Mouse (Mus musculus) gastrocnemius, postnatal 4 days (tissue): ENCODE results near the gene Snrnp70. TPM values are rescaled to one million over a fixed set of nuclear protein-coding genes. Genes with fewer than 3 reads are reported as not detected.
A peak's percentile ranks its signal among the peaks of the same experiment; 100 is the strongest.

ENCODE experiments used
- DNase-seq, 2 experiments: peaks; one replicate each; pipeline ENCODE4 v3.0.0; 2021 to 2022; ENCODE audit warnings: low spot score in 2 of 2, mixed read lengths in 2 of 2
- long read RNA-seq, 2 experiments: library from polyadenylated mRNA; stranded (forward); transcript quantifications; one replicate each; pipeline ENCODE4 v2.0.0; 2021
- total RNA-seq, 2 experiments: library from RNA; stranded (reverse); gene quantifications; 2 replicates each; pipeline ENCODE4 v1.2.3; 2021

The Snrnp70 gene
- 100 to 1,000 TPM; 215 to 251 TPM for total RNA-seq
- long read RNA-seq, experiment 1, full-length matches to known transcripts: 16 of 49 reads
- long read RNA-seq, experiment 1, partial matches to known transcripts: 4 of 49 reads
- long read RNA-seq, experiment 1, other reads (novel, unspliced or antisense): 29 of 49 reads
- long read RNA-seq, experiment 2, full-length matches to known transcripts: 29 of 52 reads
- long read RNA-seq, experiment 2, partial matches to known transcripts: 4 of 52 reads
- long read RNA-seq, experiment 2, other reads (novel, unspliced or antisense): 19 of 52 reads

DNA sequence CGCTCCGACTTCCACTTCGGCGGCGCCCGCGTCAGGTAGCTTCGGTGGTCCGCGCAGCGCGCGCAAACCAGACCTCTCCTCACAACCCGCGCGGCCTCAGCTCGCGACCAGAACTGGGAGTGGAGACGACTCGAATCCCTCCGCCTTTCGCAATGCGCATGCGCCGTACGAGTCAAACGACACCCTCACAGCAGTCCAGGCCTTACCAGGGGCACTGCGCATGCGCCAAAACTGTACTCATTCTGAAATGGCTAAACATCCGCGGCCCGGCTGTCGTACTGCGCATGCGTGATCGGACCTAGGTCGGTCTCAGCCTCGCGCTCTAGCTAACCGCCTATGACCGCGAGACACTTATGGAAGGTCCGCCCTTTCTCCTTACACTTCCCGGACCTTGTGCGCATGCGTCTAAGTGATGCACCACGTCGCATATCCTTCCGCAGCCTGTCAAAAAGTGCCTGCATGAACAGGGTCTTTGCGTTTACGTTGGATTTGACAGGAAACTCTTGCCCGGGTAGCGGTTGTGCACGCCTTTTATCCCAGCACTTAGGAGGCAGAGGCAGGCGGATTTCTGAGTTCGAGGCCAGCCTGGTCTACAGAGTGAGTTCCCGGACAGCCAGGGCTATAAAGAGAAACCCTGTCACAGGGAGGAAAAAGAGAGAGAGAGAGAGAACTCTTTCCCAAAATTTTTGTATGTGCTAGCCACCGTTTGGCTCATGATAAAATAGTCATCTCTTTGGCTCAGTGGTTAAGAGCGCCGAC is at the start of gene Snrnp70:
Snrnp70 (minus strand) TSS at position 165 of the 759 bp plus-strand sequence.
- DNase-seq: peak; percentile 100

DNA sequence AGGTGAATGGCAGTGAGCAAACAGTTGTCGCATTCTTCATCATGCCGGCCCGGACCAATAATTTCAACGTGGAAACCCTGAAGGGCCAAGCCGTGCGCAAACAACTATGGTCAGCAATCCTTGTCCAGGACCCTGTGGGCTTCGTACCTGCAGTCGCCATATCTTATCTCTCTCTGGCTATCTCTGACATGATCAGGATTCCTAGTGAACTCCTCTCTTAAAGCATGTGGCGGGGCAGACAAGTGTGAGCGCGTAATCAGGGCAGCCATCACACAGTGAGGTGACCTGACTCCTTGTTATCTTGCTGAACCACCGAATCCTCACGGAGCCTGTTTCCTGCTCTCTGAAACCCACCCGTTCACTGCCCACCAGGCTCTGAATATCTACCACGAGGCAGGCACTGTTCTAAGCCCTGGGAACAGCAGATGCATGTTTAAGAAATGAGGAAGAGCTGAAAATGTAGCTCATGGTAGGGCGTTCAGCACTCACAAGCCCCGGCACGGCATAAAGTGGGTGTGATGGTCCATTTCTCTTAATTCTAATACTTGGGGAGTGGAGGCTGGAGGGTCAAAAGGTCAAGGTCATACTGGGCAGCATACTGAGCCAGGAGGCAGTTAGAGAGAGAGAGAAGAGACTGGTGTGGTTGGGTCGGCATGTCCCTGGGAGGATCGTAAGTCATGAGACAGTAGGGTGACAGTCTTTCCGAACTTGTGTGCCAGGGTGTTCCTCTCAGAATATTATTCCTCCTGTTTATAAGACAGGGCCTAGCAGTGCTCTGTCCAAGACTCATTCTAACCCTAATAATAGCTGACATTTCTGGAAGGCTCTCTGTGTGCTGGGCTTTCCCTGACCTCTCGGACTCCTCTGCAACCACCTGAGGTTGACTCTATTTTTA is 48.2 kb upstream of the Snrnp70 start:
- DNase-seq: no peak

DNA sequence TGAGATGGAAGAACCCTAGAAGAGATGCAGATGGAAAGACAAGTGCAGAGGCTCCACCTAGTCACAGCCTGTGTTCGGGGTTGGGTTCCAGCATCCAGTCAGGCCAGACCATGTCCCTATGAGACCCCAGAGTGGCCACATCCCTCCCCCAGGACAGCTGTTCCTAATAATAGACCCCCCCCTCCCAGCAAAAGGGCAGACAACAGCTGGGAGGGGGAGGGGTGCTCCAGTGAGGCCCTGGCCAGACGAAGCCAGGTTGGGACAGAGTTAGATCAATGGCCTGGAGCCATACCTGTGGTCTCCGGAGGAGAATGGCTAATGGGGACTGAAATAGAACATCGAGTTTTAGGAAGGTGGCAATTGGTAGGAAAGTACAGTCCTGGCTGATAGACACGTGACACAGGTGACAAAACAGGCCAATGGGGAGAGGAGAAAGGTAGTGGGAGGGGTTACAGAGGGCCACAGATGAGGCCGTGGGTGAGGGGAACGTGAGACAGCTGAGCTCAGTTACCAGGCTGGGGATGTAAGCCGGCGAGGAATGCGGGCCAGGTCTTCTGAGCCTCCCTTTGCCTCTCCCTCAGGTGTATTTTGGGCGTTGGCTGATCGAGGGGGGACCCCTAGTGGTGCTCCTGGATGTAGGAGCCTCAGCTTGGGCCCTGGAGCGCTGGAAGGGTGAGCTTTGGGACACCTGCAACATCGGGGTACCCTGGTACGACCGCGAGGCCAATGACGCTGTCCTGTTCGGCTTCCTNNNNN is 42.2 kb upstream of the Snrnp70 start, which contains the start of gene Ruvbl2:
Ruvbl2 (minus strand) TSS at position 576 of the 756 bp plus-strand sequence.
- DNase-seq: no peak

DNA sequence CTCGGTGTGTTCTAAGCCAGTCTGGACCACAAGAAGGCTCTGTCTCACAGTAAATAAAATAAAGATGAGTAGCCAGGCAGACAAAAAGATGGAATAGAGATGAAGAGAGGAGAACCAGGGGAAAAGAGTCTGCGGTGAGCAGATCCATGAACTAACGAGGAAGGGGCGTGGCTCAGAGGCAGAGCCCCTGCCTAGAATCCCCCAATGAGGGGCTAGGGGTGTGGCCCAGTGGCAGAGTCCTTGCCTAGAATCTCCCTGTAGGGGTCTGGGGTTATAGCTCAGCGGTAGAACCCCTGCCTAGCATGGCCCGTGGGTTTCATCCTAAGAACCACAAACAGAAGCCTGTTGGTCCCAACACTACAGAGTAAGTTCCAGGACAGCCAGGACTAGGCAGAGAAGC is 41.5 kb upstream of the Snrnp70 start:
- DNase-seq: no peak

DNA sequence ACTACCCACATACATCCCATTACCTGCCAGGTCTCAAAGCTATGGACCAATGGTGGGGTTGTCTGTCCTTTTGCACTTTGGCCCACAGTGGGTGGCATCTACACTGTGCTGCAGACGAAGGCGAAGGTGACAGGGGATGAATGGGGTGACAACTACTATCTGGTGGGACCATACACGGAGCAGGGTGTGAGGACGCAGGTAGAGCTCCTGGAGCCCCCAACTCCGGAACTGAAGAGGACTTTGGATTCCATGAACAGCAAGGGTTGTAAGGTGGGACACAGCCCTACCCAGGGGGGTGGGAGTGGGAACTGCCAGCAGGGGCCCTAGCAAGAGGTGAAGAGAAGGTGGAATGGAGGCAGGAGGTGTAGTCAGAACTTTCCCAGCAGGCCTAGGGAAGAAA is 40.9 kb upstream of the Snrnp70 start:
- no peak for DNase-seq

DNA sequence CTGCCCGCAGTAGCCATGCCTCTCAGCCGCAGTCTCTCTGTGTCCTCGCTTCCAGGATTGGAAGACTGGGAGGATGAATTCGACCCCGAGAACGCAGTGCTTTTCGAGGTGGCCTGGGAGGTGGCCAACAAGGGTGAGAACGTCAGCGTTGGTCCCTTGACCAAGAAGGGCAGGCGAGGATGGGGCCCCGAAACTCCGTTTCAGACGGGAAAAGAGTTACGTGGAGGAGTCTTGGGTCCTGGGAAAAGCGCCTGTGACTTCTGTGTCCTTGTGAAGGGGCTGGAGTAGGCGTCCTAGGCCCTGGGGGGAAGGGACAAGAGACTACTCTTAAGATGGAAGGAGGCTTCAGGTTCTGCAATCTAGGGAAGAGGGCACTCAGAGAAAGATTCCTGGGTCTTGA is 39.5 kb upstream of the Snrnp70 start:
- no peak for DNase-seq

DNA sequence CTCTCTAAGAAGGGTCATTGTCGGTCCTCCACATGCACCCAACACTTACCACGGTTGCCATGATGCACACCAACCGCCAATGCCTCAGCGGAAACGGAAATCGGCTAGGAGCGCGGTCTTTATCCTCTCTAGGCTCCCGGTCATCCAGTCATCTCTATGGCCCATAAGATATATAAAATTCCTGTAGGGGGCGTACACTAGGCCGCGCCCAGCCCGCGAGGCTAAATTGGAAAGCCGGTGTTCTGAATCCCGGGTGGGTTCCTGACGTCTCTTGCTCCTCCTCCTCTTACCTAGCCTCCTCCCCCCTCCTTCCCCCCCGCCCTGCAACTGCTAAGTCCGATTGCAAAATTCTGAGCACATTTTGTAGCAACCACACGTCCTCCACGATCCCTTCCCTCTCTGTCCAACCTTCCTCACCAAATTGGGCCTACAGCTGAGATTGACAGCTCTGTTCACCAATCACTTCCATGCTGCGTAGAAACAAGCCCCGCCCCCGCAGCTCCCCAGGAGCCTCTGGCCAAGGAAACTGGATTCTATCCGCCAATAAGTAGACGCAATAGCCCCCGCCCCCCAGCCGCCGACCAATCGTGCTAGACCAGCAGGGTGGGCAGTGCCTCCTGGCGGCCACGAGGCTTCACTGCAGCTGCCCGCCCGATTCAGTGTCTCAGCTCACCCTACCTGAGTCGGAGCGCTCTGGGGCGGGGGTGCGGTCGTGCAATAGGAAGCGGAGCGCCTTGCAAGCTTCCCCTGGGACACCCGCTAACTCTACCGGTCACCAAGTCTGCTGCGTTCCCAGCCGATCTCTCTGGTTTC is 38.9 kb upstream of the Snrnp70 start, which contains the start of gene Gys1:
Gys1 (plus strand) TSS at position 642 of the 813 bp plus-strand sequence.
- peak; percentile 100 for DNase-seq

DNA sequence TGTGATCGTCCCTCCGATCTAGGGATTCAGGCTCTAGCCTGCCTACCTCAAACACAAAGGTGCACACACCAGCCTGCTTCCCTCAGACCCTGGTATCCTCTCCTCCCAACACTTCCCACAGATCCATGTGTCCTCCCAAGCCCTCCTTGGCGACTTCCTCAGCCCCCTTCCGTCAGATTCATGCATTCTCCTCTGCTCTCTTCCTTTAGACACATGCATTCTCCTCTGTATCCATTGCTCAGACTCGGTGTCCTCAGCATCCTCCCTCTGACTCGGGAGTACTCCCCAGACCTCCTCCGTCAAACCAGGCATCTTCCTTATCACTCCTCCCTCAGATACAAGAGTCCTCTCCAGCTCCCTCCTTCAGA is 38.3 kb upstream of the Snrnp70 start:
- DNase-seq: no peak

DNA sequence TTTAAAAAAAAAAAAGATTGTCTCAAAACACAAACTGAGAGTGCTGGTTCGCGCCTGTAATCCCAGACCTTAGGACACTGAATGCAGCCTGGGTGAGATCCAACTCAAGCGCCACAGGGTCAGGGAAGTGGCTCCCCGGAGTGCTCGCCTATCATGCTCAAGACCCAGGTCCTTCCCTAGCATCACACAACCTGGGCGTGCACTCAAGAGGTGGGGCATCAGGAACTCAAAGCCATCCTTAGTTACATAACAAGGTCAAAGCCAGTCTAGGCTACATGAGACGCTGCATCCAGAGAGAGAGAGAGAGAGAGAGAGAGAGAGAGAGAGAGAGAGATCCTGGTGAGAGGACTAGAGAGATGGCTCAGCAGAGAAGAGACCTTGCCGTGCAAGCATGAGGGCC is 31.0 kb upstream of the Snrnp70 start:
- no peak for DNase-seq

DNA sequence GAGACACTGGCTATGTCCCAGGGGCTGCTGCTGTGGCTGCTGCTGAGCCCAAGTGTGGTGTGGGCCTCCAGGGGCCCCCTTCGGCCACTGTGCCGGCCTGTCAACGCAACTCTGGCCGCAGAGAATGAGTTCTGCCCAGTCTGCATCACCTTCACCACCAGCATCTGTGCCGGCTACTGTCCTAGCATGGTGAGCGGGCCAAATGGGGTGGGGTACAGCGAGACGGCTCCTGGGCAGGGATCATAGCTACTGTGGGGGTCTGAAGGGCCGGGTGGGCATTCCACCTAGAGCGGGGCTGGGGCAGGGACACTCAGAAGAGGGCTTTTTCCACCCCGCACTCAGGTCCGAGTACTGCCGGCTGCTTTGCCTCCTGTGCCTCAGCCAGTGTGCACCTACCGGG is 25.7 kb upstream of the Snrnp70 start:
- no peak for DNase-seq

DNA sequence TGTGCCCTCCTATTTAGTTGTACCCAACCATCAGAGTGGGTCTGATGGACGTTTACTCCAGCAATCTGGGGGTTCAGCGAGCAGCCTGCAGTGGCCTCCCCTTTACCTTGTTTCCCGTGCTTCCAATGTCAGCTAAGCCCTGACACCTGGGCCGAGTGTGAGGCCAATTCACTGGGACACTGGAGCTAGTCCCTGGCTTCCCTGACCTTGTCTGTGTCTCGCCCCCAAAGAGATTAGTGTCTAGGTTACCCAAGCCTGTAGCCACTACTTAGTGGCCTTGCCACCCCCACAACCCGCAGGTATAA is 25.0 kb upstream of the Snrnp70 start, which contains the start of gene Lhb:
Lhb (plus strand) TSS at position 206 of the 305 bp plus-strand sequence.
- DNase-seq: no peak

DNA sequence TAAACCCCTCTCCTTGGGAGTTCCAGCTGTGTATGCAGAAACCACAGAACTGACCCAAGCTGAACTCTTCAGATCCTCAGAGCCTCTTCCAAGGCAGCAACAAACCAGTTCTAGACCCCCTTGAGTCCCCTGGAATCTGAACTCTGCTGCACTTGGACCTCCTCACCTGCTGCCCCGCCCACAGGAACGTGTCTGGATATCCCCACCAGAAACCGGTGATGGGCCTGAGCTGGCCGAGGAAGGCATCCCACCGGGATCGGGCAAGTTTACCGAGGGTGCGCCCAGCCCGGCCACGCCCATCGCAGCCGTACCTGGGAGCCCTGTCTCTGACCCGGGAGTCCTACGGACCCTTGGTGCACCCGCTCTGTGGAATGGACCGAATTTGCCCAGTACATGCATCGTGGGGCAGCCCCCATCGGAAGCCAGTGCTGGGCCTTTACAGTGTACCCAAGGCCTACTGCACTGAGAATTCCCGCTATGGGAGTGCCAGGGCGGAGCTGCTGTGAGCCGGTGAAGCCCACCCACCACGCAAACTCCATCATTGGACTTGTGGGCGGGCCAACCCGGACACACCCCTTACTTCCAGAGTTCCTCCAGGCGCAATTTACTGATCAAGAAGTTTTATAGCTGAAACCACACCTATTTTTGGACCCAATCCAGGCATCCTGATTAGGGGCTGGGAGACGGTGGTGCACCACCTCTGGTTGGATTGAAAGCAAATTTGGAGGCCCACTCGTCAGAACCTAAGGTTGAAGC is 24.5 kb upstream of the Snrnp70 start:
- DNase-seq: no peak

DNA sequence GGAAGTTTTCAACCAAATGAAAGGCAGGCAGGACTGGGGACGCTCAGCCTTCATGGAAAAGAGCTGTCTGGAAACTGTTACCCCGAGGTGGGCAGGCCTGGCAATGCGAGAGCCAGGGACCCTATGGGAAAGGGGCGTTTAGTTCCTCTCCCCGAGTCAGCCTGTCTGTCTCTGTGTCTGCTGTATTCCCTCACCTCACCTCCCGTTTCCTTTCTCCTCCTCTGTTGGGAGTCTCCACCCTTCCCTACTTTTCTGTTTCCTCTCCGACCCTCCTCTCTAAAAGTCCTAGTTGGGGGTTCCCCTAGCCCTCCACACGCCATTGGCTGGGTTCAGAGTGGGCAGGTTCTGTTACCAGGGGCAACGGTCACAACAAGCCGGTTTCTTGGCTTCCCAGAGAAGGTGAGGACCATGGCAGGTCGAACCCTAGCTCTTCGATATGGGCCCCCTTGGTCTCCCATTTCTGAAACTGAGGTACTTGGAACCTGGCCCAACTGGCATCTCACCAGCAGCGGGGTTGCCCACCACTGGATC is 22.5 kb upstream of the Snrnp70 start:
- DNase-seq: no peak

DNA sequence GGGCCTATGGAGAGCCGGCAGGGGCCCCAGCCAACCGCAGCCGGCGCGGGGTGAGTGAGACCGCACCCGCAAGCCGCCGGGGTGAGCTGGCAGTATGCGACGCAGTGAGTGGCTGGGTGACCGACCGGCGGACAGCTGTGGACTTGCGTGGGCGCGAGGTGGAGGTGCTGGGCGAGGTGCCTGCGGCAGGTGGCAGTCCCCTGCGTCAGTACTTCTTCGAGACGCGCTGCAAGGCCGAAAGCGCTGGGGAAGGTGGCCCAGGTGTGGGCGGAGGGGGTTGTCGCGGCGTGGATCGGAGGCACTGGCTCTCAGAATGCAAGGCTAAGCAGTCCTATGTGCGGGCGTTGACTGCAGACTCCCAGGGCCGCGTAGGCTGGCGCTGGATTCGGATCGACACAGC is 20.1 kb upstream of the Snrnp70 start:
- DNase-seq: no peak

DNA sequence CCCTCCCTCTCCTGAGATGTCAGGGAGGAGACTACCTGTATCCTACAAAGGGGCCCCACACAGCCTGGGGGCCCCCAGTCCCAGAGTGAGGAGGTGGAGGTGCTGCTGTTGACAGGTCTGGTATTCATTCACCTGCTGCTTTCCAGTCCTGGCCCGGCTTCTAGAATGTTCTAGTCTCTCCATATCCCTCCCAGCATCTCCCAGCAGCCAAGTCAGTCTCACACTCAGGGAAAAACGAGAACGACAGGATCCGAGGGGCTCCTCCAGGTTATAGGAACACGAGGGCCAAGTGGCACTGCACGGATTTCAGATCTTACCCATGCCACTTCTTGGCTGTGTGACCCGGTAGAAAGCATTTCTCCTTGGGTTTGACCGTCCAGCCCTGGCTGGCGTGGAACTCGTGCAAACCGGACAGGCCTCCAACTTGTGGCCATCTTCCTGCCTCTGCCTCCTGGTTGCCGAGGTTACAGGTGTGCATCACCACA is 19.2 kb upstream of the Snrnp70 start:
- no peak for DNase-seq

DNA sequence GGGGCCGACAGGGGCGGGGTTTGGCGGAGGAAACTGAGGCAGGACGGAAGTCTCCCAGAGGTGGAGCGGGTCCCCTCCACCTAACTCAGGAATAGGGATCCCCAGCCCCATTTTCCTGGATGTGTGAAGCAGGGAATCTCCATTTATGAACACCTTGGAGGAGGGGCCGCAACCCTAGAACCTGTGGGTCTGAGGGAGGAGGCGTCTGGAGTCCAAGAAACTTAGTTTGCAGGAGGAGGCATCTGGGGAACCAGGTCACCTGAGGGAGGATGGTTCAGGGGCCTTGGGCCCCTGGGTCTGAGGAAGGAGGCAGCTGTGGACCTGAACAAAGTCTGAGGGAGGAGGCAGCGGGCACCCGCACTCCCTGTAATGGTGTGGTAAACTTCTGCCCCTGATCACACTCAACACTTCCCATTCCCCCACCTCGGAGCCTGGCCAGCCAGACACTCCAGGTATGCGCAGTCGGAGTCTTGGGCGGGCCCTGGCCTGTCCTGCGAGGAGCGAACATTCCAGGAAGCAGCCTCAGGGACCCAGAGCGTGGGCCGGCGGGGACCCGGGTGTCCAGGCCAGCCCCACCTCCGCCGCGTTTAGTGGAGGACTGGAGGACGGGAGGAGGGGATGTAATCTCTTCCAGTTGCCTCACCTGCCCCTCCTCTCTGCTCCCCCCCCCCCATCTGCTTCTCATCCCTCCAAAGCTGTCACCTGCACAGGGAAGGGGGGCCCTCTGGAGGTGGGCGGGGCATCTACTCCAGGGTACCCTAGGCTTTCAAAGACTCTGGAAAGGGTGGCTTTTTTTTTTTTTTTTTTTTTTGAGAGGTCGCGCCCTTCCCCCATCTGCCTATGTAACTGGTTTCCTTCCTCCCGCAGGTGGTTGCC is 18.6 kb upstream of the Snrnp70 start:
- no peak for DNase-seq

DNA sequence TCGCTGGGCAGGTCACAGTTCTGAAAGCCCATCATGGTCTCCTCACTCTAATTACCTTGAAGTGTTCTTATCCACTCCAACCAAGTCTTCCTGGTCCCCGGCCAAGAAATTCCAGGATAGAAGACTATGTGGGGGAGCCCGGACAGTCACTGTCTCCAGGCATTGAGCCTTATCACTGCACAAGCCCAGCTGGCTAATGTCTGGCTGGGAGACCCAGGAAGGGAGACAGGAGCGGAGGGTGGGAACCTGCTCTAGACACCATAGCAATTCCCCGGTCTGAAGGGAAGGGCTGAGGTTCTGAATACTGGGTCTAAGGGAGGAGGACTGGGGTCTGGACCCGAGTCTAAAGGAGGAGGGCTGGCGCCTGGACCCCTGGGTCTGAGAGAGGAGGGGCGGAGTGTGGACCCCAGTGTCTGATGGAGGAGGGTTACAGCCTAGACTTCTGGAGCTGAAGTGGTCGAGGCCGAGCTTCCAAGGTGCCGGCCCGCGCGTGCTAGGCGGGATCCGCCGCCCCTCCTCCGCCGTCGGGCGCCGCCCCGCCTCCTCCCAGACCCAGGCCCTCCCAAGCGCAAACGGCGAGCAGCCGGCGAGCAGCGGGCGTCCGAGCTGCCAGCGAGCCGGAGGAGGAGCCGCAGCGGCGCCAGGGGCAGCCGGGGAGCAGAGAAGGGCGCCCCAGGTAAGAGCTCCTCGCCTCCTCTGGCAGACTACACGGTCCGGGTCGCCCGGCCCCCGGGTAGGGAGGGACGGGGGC is 17.7 kb upstream of the Snrnp70 start, which contains the start of gene Ntf5:
Ntf5 (plus strand) TSS at position 583 of the 751 bp plus-strand sequence.
- DNase-seq: no peak
